Mouse (Mus musculus) liver, embryonic 12.5 days (tissue): ENCODE results near the gene Mrps9. TPM values are rescaled to one million over a fixed set of nuclear protein-coding genes. Genes with fewer than 3 reads are reported as not detected.
A peak's percentile ranks its signal among the peaks of the same experiment; 100 is the strongest.

Experiments used
- ATAC-seq: fragments of 200-750 bp; cut with Nextera tagmentation; 2 replicates; pipeline ENCODE4 v1.8.0; 2017; ENCODE audit warnings: moderate number of reproducible peaks, mild to moderate bottlenecking, moderate library complexity
- H3K27ac ChIP-seq: fragments of 300-500 bp; sonication (generic); 2 replicates; pipeline ENCODE4 v1.5.1; 2016; ENCODE audit warnings: mild to moderate bottlenecking
- H3K27me3 ChIP-seq: fragments of 300-500 bp; sonication (generic); replicated peaks from 2 replicates; pipeline ENCODE4 v1.6.1; 2016; ENCODE audit warnings: mild to moderate bottlenecking, moderate library complexity
- H3K36me3 ChIP-seq: fragments of 300-500 bp; sonication (generic); 2 replicates; pipeline ENCODE4 v1.6.1; 2016; ENCODE audit warnings: mild to moderate bottlenecking, moderate library complexity
- H3K4me1 ChIP-seq: fragments of 300-500 bp; sonication (generic); 2 replicates; pipeline ENCODE4 v1.6.1; 2016
- H3K4me2 ChIP-seq: fragments of 300-500 bp; sonication (generic); 2 replicates; pipeline ENCODE4 v1.6.1; 2016; ENCODE audit warnings: mild to moderate bottlenecking, moderate library complexity
- H3K4me3 ChIP-seq: fragments of 300-500 bp; sonication (generic); 2 replicates; pipeline ENCODE4 v1.5.1; 2016; ENCODE audit warnings: mild to moderate bottlenecking, moderate library complexity
- H3K9ac ChIP-seq: fragments of 300-500 bp; sonication (generic); 2 replicates; pipeline ENCODE4 v1.6.1; 2016; ENCODE audit warnings: mild to moderate bottlenecking, moderate library complexity
- H3K9me3 ChIP-seq: fragments of 300-500 bp; sonication (generic); replicated peaks from 2 replicates; pipeline ENCODE4 v1.6.1; 2016; ENCODE audit warnings: mild to moderate bottlenecking, moderate library complexity
- WGBS: fragments of 180-500 bp; shearing (Covaris S2); methylation state at CpG from one replicate; pipeline ENCODE4 v1.1.7; 2016; ENCODE audit not compliant: insufficient replicate concordance; 5-methylcytosine and 5-hydroxymethylcytosine counted together
- polyA plus RNA-seq: library from polyadenylated mRNA; unstranded; fragments of >200 nt; fragmentation: Nextera tagmentation; extraction: Ambion mirVana; gene quantifications from 2 replicates; pipeline ENCODE4 v1.2.1, GENCODE M21; 2016

Gene Mrps9
- 34.8 and 38.0 TPM in 2 replicates for polyA plus RNA-seq

- Histone ChIP-seq H3K4me1 (peaks cover 16% of the 10 kb centered on the region), H3K27ac (peak within 1 kb of the TSS; percentile 58; the same call in 1 of the 2 replicates), H3K9me3 (no peaks in the 10 kb centered on the region), H3K27me3 (no peaks in the 10 kb centered on the region; the same call in 1 of the 2 replicates), H3K36me3 (no peaks in the 10 kb centered on the region), H3K4me3 (peak within 1 kb of the TSS; percentile 92), H3K9ac (peak within 1 kb of the TSS; percentile 81), H3K4me2 (peak within 1 kb of the TSS; percentile 82)
- peak; percentile 97 for ATAC-seq
- under 1% methylated on average over 23 of the region's 23 CpGs for WGBS
Observed at GRCm38 (mm10) chr1:42850663-42851397, at the start of gene Mrps9. Mrps9 (plus strand) TSS chr1:42851233.

DNA sequence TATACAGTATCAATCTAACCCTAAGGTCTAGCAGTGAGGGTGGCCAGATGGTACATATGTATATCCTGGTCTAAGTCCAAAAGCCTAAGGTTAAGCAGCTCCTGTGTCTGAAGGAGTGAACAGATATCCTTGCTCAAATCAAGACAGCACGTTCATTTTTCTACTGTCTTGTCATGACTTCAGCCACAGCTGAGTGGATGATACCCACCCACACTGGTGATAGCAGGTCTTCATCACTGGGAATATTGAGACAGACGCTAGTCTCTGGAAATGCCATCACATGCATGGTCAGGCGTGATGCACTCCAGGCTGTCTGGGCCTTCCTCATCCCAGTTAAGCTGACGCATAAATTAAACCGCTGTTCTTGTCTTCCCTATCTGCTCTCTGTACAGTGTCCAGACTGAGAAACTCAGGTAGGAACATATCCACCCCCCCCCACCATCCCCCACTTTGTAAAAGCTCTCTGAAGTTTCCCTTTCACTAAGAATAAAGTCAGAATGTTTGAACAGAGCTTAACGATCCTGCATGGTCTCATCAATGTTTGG is 37.7 kb upstream of the Mrps9 start:
- Histone ChIP-seq H3K4me3 (no peak overlapping the region), H3K27ac (no peak overlapping the region), H3K9me3 (no peaks in the 10 kb centered on the region), H3K27me3 (no peaks in the 10 kb centered on the region), H3K36me3 (no peaks in the 10 kb centered on the region), H3K4me1 (no peaks in the 10 kb centered on the region), H3K4me2 (no peak overlapping the region), H3K9ac (no peak overlapping the region)
- 74% methylated on average over 6 of the region's 6 CpGs for WGBS
- ATAC-seq, result no peak

DNA sequence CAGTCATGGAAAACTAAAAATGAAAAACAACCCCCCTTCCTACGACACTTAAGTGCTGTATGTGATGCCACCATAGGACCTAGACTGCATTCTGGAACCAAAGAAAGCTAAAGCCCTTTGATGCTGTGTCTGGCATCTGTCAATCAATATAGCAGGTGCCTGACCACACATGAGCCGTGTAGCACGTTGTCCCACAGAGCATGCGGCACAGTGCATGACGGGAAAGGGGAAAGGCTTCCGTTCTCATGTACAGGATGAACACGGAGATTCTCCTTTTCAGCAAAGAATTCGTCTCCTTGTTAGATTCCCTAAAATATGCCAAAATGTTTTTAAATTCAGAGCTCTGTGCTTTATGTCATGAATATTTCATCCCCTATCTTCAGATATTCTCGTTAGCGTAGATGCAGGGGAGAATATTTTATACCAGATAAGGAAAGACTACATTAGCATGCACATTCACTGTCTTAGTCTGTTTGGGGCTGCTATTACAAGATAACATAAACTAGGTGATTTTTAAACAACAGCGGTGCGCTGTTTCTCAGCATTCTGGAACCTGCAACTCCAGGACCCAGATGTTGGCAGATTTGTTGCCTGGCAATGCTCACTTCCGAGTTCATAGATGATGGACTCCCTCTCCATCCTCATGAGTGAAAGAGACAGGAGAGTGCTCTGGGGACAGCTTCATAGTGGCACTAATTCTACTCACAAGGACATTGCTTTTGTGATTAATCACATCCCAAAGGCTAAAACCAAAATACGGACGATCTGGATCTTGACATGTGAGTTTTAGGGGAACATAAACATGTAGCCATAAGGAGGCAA is 36.0 kb upstream of the Mrps9 start:
- Histone ChIP-seq H3K4me2 (no peak overlapping the region), H3K27ac (no peak overlapping the region), H3K4me3 (no peak overlapping the region), H3K27me3 (no peaks in the 10 kb centered on the region), H3K4me1 (no peaks in the 10 kb centered on the region), H3K9ac (no peak overlapping the region), H3K36me3 (no peaks in the 10 kb centered on the region), H3K9me3 (no peaks in the 10 kb centered on the region)
- 75% methylated on average over 15 of the region's 15 CpGs for WGBS
- ATAC-seq, result no peak

DNA sequence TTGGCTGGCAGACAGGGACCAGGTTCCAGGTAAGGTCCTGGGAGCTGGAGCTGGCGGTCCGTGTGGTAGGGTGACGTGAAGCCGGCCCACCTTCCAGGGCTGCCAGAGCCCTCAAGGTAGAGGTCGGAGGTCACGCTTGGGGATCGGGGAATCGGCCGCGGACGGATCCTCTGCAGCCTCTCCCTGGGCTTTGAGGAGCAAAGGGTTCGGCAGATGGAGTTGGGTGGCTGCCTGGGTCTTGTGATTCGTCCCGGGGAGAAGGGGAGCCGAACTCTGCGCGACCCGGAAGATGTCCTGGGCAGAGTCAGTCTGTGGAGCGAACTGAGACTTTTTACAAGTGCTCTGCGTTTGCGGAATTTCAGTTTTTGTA is 350 bp downstream of the Mrps9 start:
- H3K9me3 ChIP-seq, result no peaks in the 10 kb centered on the region
- peaks cover 16% of the 10 kb centered on the region for H3K4me1 ChIP-seq
- H3K36me3 ChIP-seq, result no peaks in the 10 kb centered on the region
- H3K4me3 ChIP-seq, result peak overlapping the region; percentile 92
- WGBS, result 0% methylated on average over 21 of the region's 21 CpGs
- peak; percentile 82 for ATAC-seq
- H3K4me2 ChIP-seq, result peak overlapping the region; percentile 82
- peak overlapping the region; percentile 58; the same call in 1 of the 2 replicates for H3K27ac ChIP-seq
- H3K9ac ChIP-seq, result peak overlapping the region; percentile 81
- H3K27me3 ChIP-seq, result no peaks in the 10 kb centered on the region; the same call in 1 of the 2 replicates

DNA sequence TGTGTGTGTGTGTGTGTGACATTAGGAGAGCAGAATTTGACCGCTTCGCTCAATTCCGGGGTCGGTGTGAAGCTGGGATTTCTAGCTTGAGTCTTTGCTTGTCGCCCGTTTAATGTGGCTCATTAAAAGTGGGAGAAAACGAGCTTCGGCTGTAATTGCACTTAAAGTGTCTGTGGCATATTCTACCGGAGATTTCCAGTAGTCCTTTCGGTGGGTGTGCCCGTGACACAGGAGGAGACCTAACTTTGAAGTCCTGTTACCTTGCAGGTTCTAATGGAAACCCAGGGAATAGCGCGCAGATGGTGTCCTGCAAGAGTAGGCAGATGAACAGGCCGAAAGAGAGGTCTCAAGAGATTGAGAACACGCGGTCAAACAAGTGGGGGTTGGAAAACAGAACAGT is 777 bp downstream of the Mrps9 start:
- 3% methylated on average over 16 of the region's 16 CpGs for WGBS
- peak overlapping the region; percentile 92 for H3K4me3 ChIP-seq
- H3K36me3 ChIP-seq, result no peaks in the 10 kb centered on the region
- H3K4me2 ChIP-seq, result peak overlapping the region; percentile 82
- no peaks in the 10 kb centered on the region; the same call in 1 of the 2 replicates for H3K27me3 ChIP-seq
- H3K4me1 ChIP-seq, result peaks cover 16% of the 10 kb centered on the region
- no peaks in the 10 kb centered on the region for H3K9me3 ChIP-seq
- no peak overlapping the region for H3K27ac ChIP-seq
- no peak for ATAC-seq
- H3K9ac ChIP-seq, result peak overlapping the region; percentile 81

DNA sequence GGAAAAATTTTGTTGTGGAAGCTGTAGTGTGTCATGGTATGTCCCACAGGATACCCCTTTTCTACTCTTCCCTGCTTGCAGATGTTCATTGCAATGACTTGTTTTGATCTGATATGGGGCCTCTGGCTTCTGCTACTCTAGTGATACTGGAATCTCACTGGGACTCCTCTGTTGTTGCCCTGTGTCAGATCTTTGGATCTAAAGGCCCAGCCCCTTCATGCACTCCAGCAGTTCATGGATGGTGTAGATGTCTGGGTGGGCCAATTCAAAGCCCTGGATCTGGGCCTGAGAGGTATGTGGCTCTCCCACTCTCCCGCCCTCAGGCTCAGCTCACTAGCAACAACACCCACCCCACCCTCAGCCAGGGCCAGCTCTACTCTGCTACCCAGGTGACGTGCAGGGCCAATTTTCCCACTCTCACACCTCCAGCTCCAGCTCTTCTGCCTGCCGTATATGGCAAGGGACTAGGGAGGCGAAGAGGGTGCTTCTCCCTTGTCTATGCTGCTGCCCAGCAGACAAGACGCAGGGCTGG is 13.8 kb downstream of the Mrps9 start:
- peaks cover 15% of the 10 kb centered on the region for H3K4me1 ChIP-seq
- peaks cover 36% of the 10 kb centered on the region for H3K36me3 ChIP-seq
- no peaks in the 10 kb centered on the region for H3K9me3 ChIP-seq
- no peaks in the 10 kb centered on the region for H3K27me3 ChIP-seq
- no peak overlapping the region for H3K4me2 ChIP-seq
- peak; percentile 71 for ATAC-seq
- no peak overlapping the region for H3K9ac ChIP-seq
- 75% methylated on average over 5 of the region's 5 CpGs for WGBS
- H3K4me3 ChIP-seq, result no peak overlapping the region
- H3K27ac ChIP-seq, result no peak overlapping the region

DNA sequence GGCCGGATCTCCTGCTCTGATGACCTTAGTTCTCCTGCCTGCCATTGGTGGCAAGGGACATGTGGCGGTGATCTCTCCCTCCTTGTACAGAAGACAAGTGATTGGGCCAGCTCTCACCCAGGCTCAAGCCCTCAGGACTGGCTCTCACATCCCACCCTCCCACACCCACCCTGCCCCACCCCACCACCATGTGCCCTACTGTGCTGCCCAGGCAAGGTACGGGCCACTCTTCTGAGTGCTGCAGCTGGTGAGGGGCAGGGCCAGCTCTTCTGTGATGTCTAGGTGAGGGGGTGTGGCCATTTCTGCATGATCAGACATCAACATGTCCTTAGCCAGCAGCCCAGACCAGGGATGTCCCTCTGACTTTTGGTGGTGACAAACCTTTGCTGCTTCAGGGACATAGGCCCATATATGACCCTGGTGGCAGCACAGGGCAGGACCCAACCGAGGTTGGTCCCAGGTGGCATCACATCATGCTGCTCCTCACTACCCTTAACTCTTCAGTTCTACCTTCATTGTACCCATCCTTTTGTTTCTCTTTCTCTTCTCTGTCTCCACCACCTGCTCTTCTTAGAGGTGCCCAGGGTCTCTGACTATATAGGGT is 14.4 kb downstream of the Mrps9 start:
- peak; percentile 32; the same call in 1 of the 2 replicates for ATAC-seq

GRCm38 (mm10) chr1:42865986-42866385 is 15.0 kb downstream of the Mrps9 start:
- Histone ChIP-seq H3K4me3 (no peak overlapping the region), H3K36me3 (peaks cover 36% of the 10 kb centered on the region), H3K27me3 (no peaks in the 10 kb centered on the region), H3K9ac (no peak overlapping the region), H3K9me3 (no peaks in the 10 kb centered on the region), H3K4me2 (no peak overlapping the region), H3K27ac (no peak overlapping the region), H3K4me1 (peaks cover 19% of the 10 kb centered on the region)
- ATAC-seq, result 0 out of 2 replicates have a peak, but pooled peaks have one; percentile 18
- WGBS, result 82% methylated on average over 4 of the region's 4 CpGs

More for the DNA sequence above, 14.4 kb downstream of the Mrps9 start:
- H3K4me1 ChIP-seq, result peaks cover 17% of the 10 kb centered on the region
- H3K4me2 ChIP-seq, result no peak overlapping the region
- H3K9me3 ChIP-seq, result no peaks in the 10 kb centered on the region
- H3K36me3 ChIP-seq, result peaks cover 36% of the 10 kb centered on the region
- no peak overlapping the region for H3K4me3 ChIP-seq
- no peak overlapping the region for H3K27ac ChIP-seq
- WGBS, result 89% methylated on average over 4 of the region's 4 CpGs
- H3K27me3 ChIP-seq, result no peaks in the 10 kb centered on the region
- no peak overlapping the region for H3K9ac ChIP-seq

GRCm38 (mm10) chr1:42867188-42867587 is 16.2 kb downstream of the Mrps9 start:
- H3K4me1 ChIP-seq, result peaks cover 23% of the 10 kb centered on the region
- no peaks in the 10 kb centered on the region for H3K27me3 ChIP-seq
- no peak overlapping the region for H3K27ac ChIP-seq
- no peaks in the 10 kb centered on the region for H3K9me3 ChIP-seq
- H3K9ac ChIP-seq, result no peak overlapping the region
- peaks cover 36% of the 10 kb centered on the region for H3K36me3 ChIP-seq
- ATAC-seq, result no peak
- WGBS, result 75% methylated on average over 3 of the region's 3 CpGs
- no peak overlapping the region for H3K4me2 ChIP-seq
- no peak overlapping the region for H3K4me3 ChIP-seq

DNA sequence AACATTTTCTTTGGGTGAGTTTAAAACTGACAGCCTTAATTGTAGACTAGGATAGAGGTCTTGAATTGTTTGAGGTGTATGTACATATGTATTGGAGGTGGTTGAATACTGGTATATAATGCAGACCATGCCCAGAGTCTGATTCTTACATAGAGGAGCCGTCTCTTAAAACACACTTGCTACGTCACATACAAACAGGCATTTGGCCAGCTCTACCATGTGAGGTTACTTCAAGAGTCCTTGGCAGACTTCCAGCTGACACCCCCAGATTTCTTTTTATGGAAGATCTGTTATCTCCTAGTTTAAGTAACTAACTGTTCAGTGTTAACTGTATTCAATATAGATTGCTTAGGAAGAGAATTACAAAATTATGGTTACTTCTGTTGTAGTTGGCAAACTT is 23.1 kb downstream of the Mrps9 start:
- Histone ChIP-seq H3K27me3 (no peaks in the 10 kb centered on the region), H3K36me3 (peaks cover 4% of the 10 kb centered on the region; the same call in 1 of the 2 replicates), H3K9ac (no peak overlapping the region), H3K27ac (no peak overlapping the region), H3K4me3 (no peak overlapping the region), H3K4me2 (no peak overlapping the region), H3K9me3 (no peaks in the 10 kb centered on the region), H3K4me1 (peaks cover 13% of the 10 kb centered on the region)
- no peak for ATAC-seq
- WGBS, result 78% methylated on average over 2 of the region's 2 CpGs

DNA sequence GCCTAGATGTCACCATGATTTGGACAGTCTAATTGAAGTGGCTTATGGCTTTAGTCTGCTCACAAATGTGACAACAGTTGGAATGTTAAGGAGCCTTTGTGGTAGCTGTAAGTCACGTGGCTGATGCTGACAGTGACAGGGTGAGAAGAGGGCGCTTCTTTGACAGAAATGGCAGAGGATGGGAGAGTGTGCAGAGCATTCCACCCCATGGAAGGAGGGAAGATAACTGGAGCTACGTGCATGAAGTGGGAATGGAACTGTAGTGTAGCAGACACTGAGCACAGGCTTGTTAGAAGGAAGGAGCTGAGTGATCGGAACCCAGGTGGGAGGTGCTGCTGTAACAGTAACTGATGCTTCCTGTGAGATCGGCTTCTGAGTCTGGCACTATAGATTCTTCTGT is 24.2 kb downstream of the Mrps9 start:
- H3K27ac ChIP-seq, result no peak overlapping the region
- no peak overlapping the region for H3K9ac ChIP-seq
- no peaks in the 10 kb centered on the region for H3K9me3 ChIP-seq
- H3K4me1 ChIP-seq, result peaks cover 8% of the 10 kb centered on the region
- H3K4me2 ChIP-seq, result no peak overlapping the region
- H3K4me3 ChIP-seq, result no peak overlapping the region
- H3K27me3 ChIP-seq, result no peaks in the 10 kb centered on the region
- ATAC-seq, result no peak
- peaks cover 10% of the 10 kb centered on the region; the same call in 1 of the 2 replicates for H3K36me3 ChIP-seq
- WGBS, result 74% methylated on average over 5 of the region's 5 CpGs
